Mouse (Mus musculus) induced T-regulatory cell, adult 2 months (primary cell): ENCODE data around the gene Stx18.

Experiments
- DNase-seq: peaks from one replicate; pipeline ENCODE4 v3.0.0-alpha.2; 2012; ENCODE audit warnings: low read depth

The Stx18 gene

GRCm38 (mm10) chr5:38080472-38080871 is 41.9 kb downstream of the Stx18 start:
- DNase-seq: no peak

GRCm38 (mm10) chr5:38082589-38082988 is 44.0 kb downstream of the Stx18 start:
- DNase-seq: no peak

GRCm38 (mm10) chr5:38083362-38083761 is 44.8 kb downstream of the Stx18 start:
- no peak for DNase-seq

- no peak for DNase-seq
Observed at GRCm38 (mm10) chr5:38084616-38085015, 46.1 kb downstream of the Stx18 start.

GRCm38 (mm10) chr5:38085561-38086392 is 47.2 kb downstream of the Stx18 start:
- peak; percentile 64 for DNase-seq

- no peak for DNase-seq
Observed at GRCm38 (mm10) chr5:38090111-38090510, 51.6 kb downstream of the Stx18 start.

GRCm38 (mm10) chr5:38090581-38090980 is 52.0 kb downstream of the Stx18 start:
- no peak for DNase-seq

- DNase-seq: peak; percentile 72
Observed at GRCm38 (mm10) chr5:38091046-38091965, 52.8 kb downstream of the Stx18 start.

- DNase-seq: no peak
Observed at GRCm38 (mm10) chr5:38091966-38092304, 53.4 kb downstream of the Stx18 start.

GRCm38 (mm10) chr5:38094331-38094730 is 55.8 kb downstream of the Stx18 start:
- no peak for DNase-seq

- DNase-seq: peak; percentile 7
Observed at GRCm38 (mm10) chr5:38097501-38098093, 59.1 kb downstream of the Stx18 start.

GRCm38 (mm10) chr5:38099139-38099676 is 60.7 kb downstream of the Stx18 start:
- DNase-seq: no peak

GRCm38 (mm10) chr5:38102945-38103344 is 64.4 kb downstream of the Stx18 start:
- DNase-seq: no peak

GRCm38 (mm10) chr5:38106080-38106697 is 67.6 kb downstream of the Stx18 start:
- no peak for DNase-seq

GRCm38 (mm10) chr5:38106807-38107206 is 68.3 kb downstream of the Stx18 start:
- no peak for DNase-seq

GRCm38 (mm10) chr5:38114526-38114925 is 76.0 kb downstream of the Stx18 start:
- DNase-seq: no peak

- DNase-seq: no peak
Observed at GRCm38 (mm10) chr5:38117056-38117455, 78.5 kb downstream of the Stx18 start.

- no peak for DNase-seq
Observed at GRCm38 (mm10) chr5:38119268-38119667, 80.7 kb downstream of the Stx18 start.

GRCm38 (mm10) chr5:38121699-38122098 is 83.2 kb downstream of the Stx18 start:
- no peak for DNase-seq

- no peak for DNase-seq
Observed at GRCm38 (mm10) chr5:38126519-38127306, 88.2 kb downstream of the Stx18 start.

GRCm38 (mm10) chr5:38129339-38129738 is 90.8 kb downstream of the Stx18 start:
- no peak for DNase-seq
